Mouse (Mus musculus): ENCODE measurements at regions not wholly inside any gene's neighbourhood (a gene's known extent, or its start where the extent isn't known, plus 50 kb on each side); places are given as distances from the start of the nearest gene placed in this dataset.

GRCm38 (mm10) chr10:17261192-17261824 is 461.7 kb upstream of the Cited2 start:
- TF ChIP-seq CTCF (IDR thresholded peaks at IDR 0.05; ENCODE audit: low read depth) (no peak), EP300 (IDR thresholded peaks at IDR 0.05; ENCODE audit: low read depth) (no peak)

Measured in liver, embryonic 14.5 days (tissue).